Mouse (Mus musculus) heart, embryonic 11.5 days (tissue): Measurements from ENCODE around the gene Fam78b. TPM values are rescaled to one million over a fixed set of nuclear protein-coding genes. Genes with fewer than 3 reads are reported as not detected.

Source experiments
- ATAC-seq: fragments of 200-750 bp; cut with Nextera tagmentation; replicated peaks from 2 replicates; pipeline ENCODE4 v1.8.0; 2017; ENCODE audit warnings: moderate library complexity; ENCODE audit not compliant: insufficient number of reproducible peaks, low FRiP score, low TSS enrichment
- H3K27ac ChIP-seq: fragments of 300-500 bp; sonication (generic); 2 replicates; pipeline ENCODE4 v1.5.1; 2014; ENCODE audit warnings: mild to moderate bottlenecking, low read depth, low read length
- H3K27me3 ChIP-seq: fragments of 300-500 bp; sonication (generic); 2 replicates; pipeline ENCODE4 v1.6.1; 2014; ENCODE audit warnings: mild to moderate bottlenecking, low read length, mixed read lengths; ENCODE audit not compliant: control insufficient read depth, insufficient read depth
- H3K36me3 ChIP-seq: fragments of 300-500 bp; sonication (generic); 2 replicates; pipeline ENCODE4 v1.6.1; 2014; ENCODE audit warnings: mild to moderate bottlenecking, low read length, moderate library complexity, mixed read lengths; ENCODE audit not compliant: control insufficient read depth, insufficient read depth
- H3K4me1 ChIP-seq: fragments of 300-500 bp; sonication (generic); 2 replicates; pipeline ENCODE4 v1.6.1; 2014; ENCODE audit warnings: low read length; ENCODE audit not compliant: control insufficient read depth, insufficient read depth
- H3K4me2 ChIP-seq: fragments of 300-500 bp; sonication (generic); 2 replicates; pipeline ENCODE4 v1.6.1; 2014; ENCODE audit warnings: mild to moderate bottlenecking, moderate library complexity
- H3K4me3 ChIP-seq: fragments of 300-500 bp; sonication (generic); 2 replicates; pipeline ENCODE4 v1.5.1; 2014; ENCODE audit warnings: low read depth, low read length
- H3K9ac ChIP-seq: fragments of 300-500 bp; sonication (generic); 2 replicates; pipeline ENCODE4 v1.6.1; 2014; ENCODE audit warnings: mild to moderate bottlenecking, low read depth, low read length, moderate library complexity
- H3K9me3 ChIP-seq: fragments of 300-500 bp; sonication (generic); replicated peaks from 2 replicates; pipeline ENCODE4 v1.6.1; 2016; ENCODE audit warnings: low read length; ENCODE audit not compliant: control insufficient read depth
- WGBS: fragments of 180-500 bp; shearing (Covaris S2); extraction: QIAGEN DNeasy Blood & Tissue Kit; methylation state at CpG from one replicate; pipeline ENCODE4 v1.1.7; 2014; ENCODE audit not compliant: insufficient replicate concordance; 5-methylcytosine and 5-hydroxymethylcytosine counted together
- polyA plus RNA-seq: library from polyadenylated mRNA; unstranded; fragments of >200 nt; fragmentation: Nextera tagmentation; extraction: Ambion mirVana; gene quantifications from 2 replicates; pipeline ENCODE4 v1.2.1, GENCODE M21; 2014

Gene Fam78b
- polyA plus RNA-seq, 1 experiment from 2014 or later, result 0.60 TPM

DNA sequence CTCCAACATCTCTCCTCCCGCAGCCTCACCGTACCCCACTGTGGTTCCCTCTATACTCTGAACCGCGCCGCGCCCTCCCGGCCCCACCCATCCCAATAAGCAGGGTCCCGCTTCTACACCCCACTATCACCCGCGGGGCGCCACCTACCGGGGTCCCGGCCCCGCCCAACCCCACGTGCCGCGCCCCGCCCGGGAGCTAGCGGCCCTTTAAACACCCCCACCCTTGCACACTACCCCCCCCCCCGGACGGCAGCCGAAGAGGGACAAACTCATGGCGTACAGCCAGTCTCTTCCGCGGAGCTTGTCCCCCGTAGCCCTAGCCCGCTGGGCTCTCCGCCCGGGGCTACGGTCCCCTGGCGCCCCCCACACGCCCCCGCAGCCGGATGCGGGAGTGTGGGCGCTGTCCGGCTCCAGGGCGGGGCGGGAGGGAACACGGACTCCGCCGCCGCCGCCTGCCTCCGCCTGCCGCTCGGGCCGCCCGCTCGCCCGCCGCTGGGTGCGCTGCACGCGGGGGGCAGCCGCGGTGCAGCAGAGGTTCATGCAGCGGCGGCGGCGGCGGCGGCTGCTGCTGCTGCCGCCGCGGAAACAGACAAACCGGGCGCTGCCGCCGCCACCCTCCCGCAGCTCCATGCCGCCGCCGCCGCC, 566 bp upstream of the Fam78b start:
- Histone ChIP-seq H3K36me3 (no peaks in the 10 kb centered on the region), H3K4me1 (peaks cover 6% of the 10 kb centered on the region), H3K4me3 (peak overlapping the region; percentile 77), H3K27ac (0 out of 2 replicates have a peak overlapping the region, but pooled peaks have one; percentile 15), H3K27me3 (peaks cover 26% of the 10 kb centered on the region), H3K9me3 (no peaks in the 10 kb centered on the region), H3K4me2 (peak overlapping the region; percentile 96), H3K9ac (peak overlapping the region; percentile 79)
- peak; percentile 68 for ATAC-seq
- WGBS, result 0% methylated on average over 37 of the region's 76 CpGs

DNA sequence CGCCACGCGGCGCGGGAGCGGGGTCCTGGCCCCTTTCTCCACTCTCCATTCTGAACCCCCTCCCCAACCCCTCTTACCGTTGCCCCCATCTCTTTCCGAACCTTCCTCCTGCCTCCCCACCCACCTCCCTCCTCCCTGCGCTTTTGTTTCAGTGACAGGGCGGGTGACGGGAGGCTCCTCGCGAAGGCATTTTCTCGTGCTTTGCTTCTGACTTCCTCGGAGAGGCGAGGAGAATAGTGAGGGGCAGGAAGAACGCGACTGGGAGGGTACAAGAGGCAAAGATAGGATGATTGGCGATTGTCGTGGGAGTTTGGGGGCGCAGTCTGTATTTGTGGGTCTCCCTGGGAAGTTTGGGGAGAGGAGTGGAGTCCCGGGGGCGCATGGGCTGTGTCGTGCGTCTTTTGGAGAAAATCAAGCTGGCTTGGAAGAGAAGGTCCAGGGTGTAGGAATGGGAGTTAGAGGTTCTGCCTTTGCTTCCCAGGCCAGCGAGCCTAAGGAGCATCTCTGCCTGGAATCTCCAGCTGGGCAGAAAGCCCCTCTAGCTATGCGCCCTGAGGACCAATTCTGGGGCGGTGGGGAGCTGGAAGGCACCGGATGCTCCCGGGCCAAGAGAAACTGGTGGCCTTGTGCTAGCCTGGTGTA, 748 bp downstream of the Fam78b start:
- no peak overlapping the region for H3K27ac ChIP-seq
- no peak for ATAC-seq

DNA sequence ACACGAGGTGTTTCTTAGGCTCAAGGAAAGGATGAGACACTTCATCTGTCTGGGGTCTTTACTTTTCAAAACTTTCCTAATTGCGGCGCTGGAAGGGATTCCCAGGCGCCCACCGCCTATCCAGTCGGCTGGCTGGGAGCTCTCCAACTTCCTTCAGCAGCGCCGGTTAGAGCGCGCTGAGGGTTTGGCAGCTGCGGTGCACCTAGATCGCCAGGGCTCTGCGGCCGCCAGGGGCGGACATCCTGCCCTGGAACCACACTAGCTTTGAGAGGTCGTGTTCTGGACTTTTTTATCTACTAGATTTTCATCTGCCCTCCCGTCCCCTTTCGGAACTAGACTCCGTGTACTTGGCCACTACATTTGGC, 1.3 kb downstream of the Fam78b start:
- Histone ChIP-seq H3K9ac (no peak overlapping the region), H3K4me1 (peaks cover 6% of the 10 kb centered on the region), H3K27ac (no peak overlapping the region), H3K36me3 (no peaks in the 10 kb centered on the region), H3K4me2 (peak overlapping the region; percentile 96), H3K9me3 (no peaks in the 10 kb centered on the region), H3K4me3 (peak overlapping the region; percentile 77), H3K27me3 (peaks cover 26% of the 10 kb centered on the region)
- ATAC-seq, result no peak
- WGBS, result under 1% methylated on average over 19 of the region's 19 CpGs

More for the DNA sequence above, 748 bp downstream of the Fam78b start:
- H3K4me3 ChIP-seq, result peak overlapping the region; percentile 77
- no peak overlapping the region; the same call in 1 of the 2 replicates for H3K9ac ChIP-seq
- H3K36me3 ChIP-seq, result no peaks in the 10 kb centered on the region
- H3K4me1 ChIP-seq, result peaks cover 6% of the 10 kb centered on the region
- 1% methylated on average over 30 of the region's 30 CpGs for WGBS
- peaks cover 26% of the 10 kb centered on the region for H3K27me3 ChIP-seq
- H3K4me2 ChIP-seq, result peak overlapping the region; percentile 96
- H3K9me3 ChIP-seq, result no peaks in the 10 kb centered on the region

DNA sequence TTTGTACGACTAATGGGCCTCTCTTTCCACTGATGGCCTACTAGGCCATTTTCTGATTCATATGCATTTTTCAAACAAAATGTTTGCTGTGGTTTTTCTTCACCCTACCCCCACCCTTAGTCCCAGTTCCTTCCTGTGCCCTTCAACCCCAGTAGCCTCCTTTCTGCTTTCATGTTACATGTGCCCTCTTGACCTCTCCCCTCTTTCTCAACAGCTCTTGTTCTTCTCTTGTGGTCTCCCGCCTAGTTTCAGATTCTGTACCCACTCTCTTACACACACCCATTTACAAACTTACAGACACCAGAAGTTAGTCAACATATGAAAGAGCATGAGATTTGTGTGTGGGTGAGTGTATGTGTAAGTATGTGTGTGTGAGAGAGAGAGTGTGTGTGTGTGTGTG, 3.4 kb downstream of the Fam78b start:
- Histone ChIP-seq H3K4me2 (no peak overlapping the region), H3K36me3 (no peaks in the 10 kb centered on the region), H3K4me1 (peaks cover 6% of the 10 kb centered on the region), H3K4me3 (no peak overlapping the region), H3K27ac (no peak overlapping the region), H3K27me3 (peaks cover 23% of the 10 kb centered on the region), H3K9ac (no peak overlapping the region), H3K9me3 (no peaks in the 10 kb centered on the region)
- ATAC-seq, result no peak
- WGBS, result 67% methylated on average over 2 of the region's 2 CpGs

DNA sequence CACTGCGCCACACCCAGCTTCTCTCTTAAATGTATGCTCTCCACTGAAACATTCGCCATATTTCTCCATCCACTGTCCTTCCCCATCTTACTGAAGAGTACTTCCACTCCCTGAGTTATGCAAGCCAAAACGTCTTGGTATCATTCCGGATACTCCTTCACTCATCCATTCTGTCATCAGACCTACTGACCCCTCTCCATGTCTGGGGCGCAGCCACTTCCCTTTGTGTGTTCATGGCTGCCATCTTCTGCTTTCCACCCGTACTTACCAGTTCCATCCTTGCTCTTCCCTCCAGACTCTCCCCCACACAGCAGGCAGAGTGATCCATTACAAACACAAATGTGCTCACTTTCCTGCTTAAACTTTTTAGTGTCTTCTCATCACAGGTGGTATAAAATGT, 6.1 kb downstream of the Fam78b start:
- Histone ChIP-seq H3K27ac (no peak overlapping the region), H3K4me2 (no peak overlapping the region), H3K36me3 (no peaks in the 10 kb centered on the region), H3K4me3 (no peak overlapping the region), H3K9me3 (no peaks in the 10 kb centered on the region), H3K27me3 (peaks cover 10% of the 10 kb centered on the region), H3K9ac (no peak overlapping the region), H3K4me1 (no peaks in the 10 kb centered on the region)
- no peak for ATAC-seq
- WGBS, result 80% methylated on average over 6 of the region's 6 CpGs

DNA sequence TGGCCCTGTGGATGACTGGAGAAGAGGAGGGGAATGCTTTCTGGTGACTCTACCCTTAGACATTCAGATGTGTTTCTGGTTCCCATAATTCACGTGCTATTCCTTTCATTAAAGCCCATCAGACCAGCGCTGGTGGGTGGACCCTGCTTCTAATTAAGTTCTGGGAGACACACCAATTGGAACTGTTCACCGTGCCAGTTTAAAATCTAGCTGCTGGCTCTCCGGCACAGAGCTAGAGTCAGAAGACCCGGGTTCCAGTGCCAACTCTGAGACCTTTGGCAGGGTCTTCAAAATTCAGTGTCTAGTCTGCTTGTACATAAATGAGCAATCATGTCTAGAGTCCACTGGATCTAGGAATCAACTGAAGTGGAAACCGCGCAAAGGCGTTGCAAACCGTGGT, 9.0 kb downstream of the Fam78b start:
- no peak overlapping the region for H3K4me2 ChIP-seq
- no peaks in the 10 kb centered on the region for H3K4me1 ChIP-seq
- no peak overlapping the region for H3K27ac ChIP-seq
- no peaks in the 10 kb centered on the region for H3K27me3 ChIP-seq
- no peak overlapping the region for H3K9ac ChIP-seq
- H3K9me3 ChIP-seq, result no peaks in the 10 kb centered on the region
- H3K36me3 ChIP-seq, result no peaks in the 10 kb centered on the region
- 76% methylated on average over 9 of the region's 9 CpGs for WGBS
- ATAC-seq, result no peak
- H3K4me3 ChIP-seq, result no peak overlapping the region

DNA sequence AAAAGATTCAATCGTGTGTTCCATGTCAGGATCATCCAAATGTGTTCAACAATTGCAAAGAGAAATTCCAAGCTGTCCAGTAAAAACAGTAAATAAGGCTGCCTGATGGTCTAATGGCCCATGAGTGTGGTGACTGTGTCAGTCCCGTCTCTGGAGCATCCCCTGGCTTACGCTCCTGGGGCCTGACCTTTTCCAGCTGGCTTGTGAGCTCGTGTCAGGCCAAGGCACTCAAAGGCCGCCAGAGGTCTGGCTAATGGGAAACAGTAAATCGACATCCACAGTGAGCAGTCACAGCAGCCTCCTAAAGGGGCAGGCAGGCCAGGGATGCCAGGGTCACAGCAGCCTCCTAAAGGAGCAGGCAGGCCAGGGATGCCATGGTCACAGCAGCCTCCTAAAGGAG, 10.1 kb downstream of the Fam78b start:
- H3K27me3 ChIP-seq, result no peaks in the 10 kb centered on the region
- no peaks in the 10 kb centered on the region for H3K9me3 ChIP-seq
- ATAC-seq, result no peak
- H3K36me3 ChIP-seq, result no peaks in the 10 kb centered on the region
- no peak overlapping the region for H3K4me2 ChIP-seq
- WGBS, result 39% methylated on average over 6 of the region's 6 CpGs
- no peak overlapping the region for H3K4me3 ChIP-seq
- no peak overlapping the region for H3K9ac ChIP-seq
- no peak overlapping the region for H3K27ac ChIP-seq
- no peaks in the 10 kb centered on the region for H3K4me1 ChIP-seq

DNA sequence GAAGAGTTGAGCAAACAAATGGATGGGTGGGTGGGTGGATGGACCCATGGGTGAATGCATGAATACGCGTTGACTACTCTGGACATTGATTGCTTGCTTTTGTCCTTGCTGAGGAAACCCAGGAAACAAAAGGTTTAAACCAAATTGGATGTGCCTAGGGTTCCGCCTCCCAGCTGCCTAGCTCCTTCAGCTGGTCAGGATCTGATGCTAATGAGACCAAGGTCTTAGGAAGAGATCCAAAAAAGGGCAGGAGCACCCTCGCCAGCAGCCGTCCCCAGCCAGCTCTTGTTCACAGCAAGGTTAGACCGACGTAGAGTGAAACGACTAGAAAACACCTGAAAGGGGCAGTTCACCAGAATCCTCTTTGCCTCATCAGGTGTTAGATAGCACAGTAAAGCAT, 11.4 kb downstream of the Fam78b start:
- Histone ChIP-seq H3K4me1 (no peaks in the 10 kb centered on the region), H3K9me3 (no peaks in the 10 kb centered on the region), H3K4me2 (no peak overlapping the region), H3K27me3 (no peaks in the 10 kb centered on the region), H3K27ac (no peak overlapping the region), H3K36me3 (no peaks in the 10 kb centered on the region), H3K9ac (no peak overlapping the region), H3K4me3 (no peak overlapping the region)
- ATAC-seq, result no peak
- 89% methylated on average over 8 of the region's 8 CpGs for WGBS
